Mouse (Mus musculus) ES-Bruce4 (cell line): Measurements from ENCODE around the gene Loxl3.

Experiments used
- CTCF ChIP-seq: IDR thresholded peaks from one replicate; pipeline ENCODE4 v1.8.1; 2011; ENCODE audit warnings: low read depth, low read length
- EP300 ChIP-seq: IDR thresholded peaks from 2 replicates; pipeline ENCODE4 v1.6.1; 2011; ENCODE audit warnings: low read depth, low read length; ENCODE audit not compliant: insufficient read depth
- POLR2A ChIP-seq: IDR thresholded peaks from one replicate; pipeline ENCODE4 v1.8.1; 2011; ENCODE audit warnings: low read length; ENCODE audit not compliant: insufficient read depth

- TF ChIP-seq POLR2A (no peak), CTCF (no peak), EP300 (no peak)
These were observed 11.0 kb upstream of the Loxl3 start for GRCm38 (mm10) chr6:83023008-83023407.
